11 mouse cellular contexts compared by ENCODE assay signal in genomic region chr19:10801070-10801469, GRCm38 (mm10). TPM values are rescaled to one million over a fixed set of nuclear protein-coding genes. Genes with fewer than 3 reads are reported as not detected.
A peak's percentile ranks its signal among the peaks of the same experiment; 100 is the strongest.
DNase-seq lines count a peak whose midpoint lies in the region; ATAC-seq and TF ChIP-seq lines count a peak whose summit lies in the region.
"Had no signal": no experiment of that assay in that cellular context is flagged by ENCODE, and none has a peak within 500 bp of the region (broad histone marks: within the 10 kb centered on the region; RNA-seq: fewer than 3 reads in every experiment).

No protein-coding gene starts in this region.

- H3K36me3 ChIP-seq in hindbrain, postnatal 0 days (ENCODE audit: insufficient read depth, low read length) = no peaks in the 10 kb centered on the region
- no peaks in the 10 kb centered on the region for H3K36me3 ChIP-seq in hindbrain, embryonic 11.5 days (ENCODE audit: control insufficient read depth, insufficient read depth, low read length)
- H3K36me3 ChIP-seq in forebrain, postnatal 0 days (ENCODE audit: insufficient read depth) = no peaks in the 10 kb centered on the region
- H3K36me3 ChIP-seq: embryonic facial prominence, embryonic 15.5 days; midbrain, embryonic 12.5 days had no signal

- DNase-seq in hindbrain, postnatal 0 days (ENCODE audit: low spot score) = peak; percentile 66
- no peak for DNase-seq in hindbrain, embryonic 11.5 days (ENCODE audit: low spot score)
- peak; percentile 83 for DNase-seq in forebrain, postnatal 0 days
- peak; percentile 46 to 63 for DNase-seq in left cerebral cortex, adult 18-20 months (ENCODE audit: low spot score in 2 of 2)
- DNase-seq in right cerebral cortex, postnatal 25 days = peak; percentile 53
- DNase-seq in testis, postnatal 14 days (ENCODE audit: low spot score) = no peak
- no peak for DNase-seq in thymus, postnatal 25 days
- DNase-seq in liver = no peak

- ATAC-seq in hindbrain, postnatal 0 days = peak; percentile 79
- ATAC-seq in hindbrain, embryonic 11.5 days (ENCODE audit: low FRiP score) = no peak
- ATAC-seq in forebrain, postnatal 0 days = peak; percentile 96

- 25% methylated on average over 6 of the region's 6 CpGs for WGBS in hindbrain, postnatal 0 days
- 74% methylated on average over 6 of the region's 6 CpGs for WGBS in hindbrain, embryonic 11.5 days
- 32% methylated on average over 6 of the region's 6 CpGs for WGBS in forebrain, postnatal 0 days

- H3K9me3 ChIP-seq in hindbrain, postnatal 0 days (ENCODE audit: low read length) = no peaks in the 10 kb centered on the region
- H3K9me3 ChIP-seq in hindbrain, embryonic 11.5 days (ENCODE audit: control insufficient read depth, low read length) = no peaks in the 10 kb centered on the region
- no peaks in the 10 kb centered on the region for H3K9me3 ChIP-seq in forebrain, postnatal 0 days (ENCODE audit: low read length)
- H3K9me3 ChIP-seq: embryonic facial prominence, embryonic 15.5 days; midbrain, embryonic 12.5 days had no signal

- no peak for TF ChIP-seq CTCF in hindbrain, postnatal 0 days (IDR thresholded peaks at IDR 0.05; ENCODE audit: low read depth)
- no peak for TF ChIP-seq CTCF in forebrain, postnatal 0 days (IDR thresholded peaks at IDR 0.05; ENCODE audit: low read depth)

- no peak overlapping the region for H3K9ac ChIP-seq in hindbrain, postnatal 0 days (replicated peaks; ENCODE audit: low read length)
- no peak overlapping the region for H3K9ac ChIP-seq in hindbrain, embryonic 11.5 days (ENCODE audit: low read depth, low read length)
- peak overlapping the region; percentile 6; the same call in 1 of the 2 replicates for H3K9ac ChIP-seq in forebrain, postnatal 0 days
- H3K9ac ChIP-seq: embryonic facial prominence, embryonic 15.5 days; midbrain, embryonic 12.5 days had no signal

- no peaks in the 10 kb centered on the region for H3K4me1 ChIP-seq in hindbrain, postnatal 0 days (ENCODE audit: insufficient read depth, low read length)
- H3K4me1 ChIP-seq in hindbrain, embryonic 11.5 days (replicated peaks; ENCODE audit: control insufficient read depth, insufficient read depth, low read length) = no peaks in the 10 kb centered on the region
- peaks cover 7% of the 10 kb centered on the region; the same call in 1 of the 2 replicates for H3K4me1 ChIP-seq in forebrain, postnatal 0 days (ENCODE audit: insufficient read depth)
- H3K4me1 ChIP-seq: embryonic facial prominence, embryonic 15.5 days; midbrain, embryonic 12.5 days had no signal

- no peak overlapping the region for H3K27ac ChIP-seq in hindbrain, postnatal 0 days
- H3K27ac ChIP-seq in hindbrain, embryonic 11.5 days (ENCODE audit: low read depth, low read length) = no peak overlapping the region
- peak overlapping the region; percentile 83 for H3K27ac ChIP-seq in forebrain, postnatal 0 days (ENCODE audit: low read depth, low read length)
- H3K27ac ChIP-seq: embryonic facial prominence, embryonic 15.5 days; midbrain, embryonic 12.5 days had no signal

- no peak overlapping the region for H3K4me3 ChIP-seq in hindbrain, postnatal 0 days (ENCODE audit: low read length)
- H3K4me3 ChIP-seq in hindbrain, embryonic 11.5 days (ENCODE audit: low read depth, low read length) = no peak overlapping the region
- H3K4me3 ChIP-seq in forebrain, postnatal 0 days (ENCODE audit: low read depth, low read length) = no peak overlapping the region
- H3K4me3 ChIP-seq: embryonic facial prominence, embryonic 15.5 days; midbrain, embryonic 12.5 days had no signal

- H3K27me3 ChIP-seq in hindbrain, postnatal 0 days (ENCODE audit: insufficient read depth, low read length) = no peaks in the 10 kb centered on the region
- no peaks in the 10 kb centered on the region for H3K27me3 ChIP-seq in hindbrain, embryonic 11.5 days (ENCODE audit: control insufficient read depth, insufficient read depth, low read length)
- no peaks in the 10 kb centered on the region for H3K27me3 ChIP-seq in forebrain, postnatal 0 days (ENCODE audit: insufficient read depth, low read length)
- H3K27me3 ChIP-seq: embryonic facial prominence, embryonic 15.5 days; midbrain, embryonic 12.5 days had no signal

- no peak overlapping the region for H3K4me2 ChIP-seq in hindbrain, postnatal 0 days (ENCODE audit: low read depth, low read length)
- H3K4me2 ChIP-seq in hindbrain, embryonic 11.5 days (replicated peaks; ENCODE audit: low read depth, low read length) = no peak overlapping the region
- no peak overlapping the region for H3K4me2 ChIP-seq in forebrain, postnatal 0 days (ENCODE audit: low read depth)
- H3K4me2 ChIP-seq: embryonic facial prominence, embryonic 15.5 days; midbrain, embryonic 12.5 days had no signal

RNA-seq across cellular contexts. Expression of gene Cd6, which starts 28.8 kb away (rescaled TPM):
- total RNA-seq in hindbrain, postnatal 0 days (2014; rRNA removed) = not detected in 2 replicates
- 0.08 TPM in 1 of 2 replicates, not detected in the other for polyA plus RNA-seq in hindbrain, postnatal 0 days (2015; fragmentation: Nextera tagmentation; extraction: Ambion mirVana)
- not detected in 2 replicates for polyA plus RNA-seq in hindbrain, embryonic 11.5 days (2014; fragmentation: Nextera tagmentation; extraction: Ambion mirVana)
- total RNA-seq in forebrain, postnatal 0 days (2014; rRNA removed) = not detected in 2 replicates
- 0.05 TPM in 1 of 2 replicates, not detected in the other for polyA plus RNA-seq in forebrain, postnatal 0 days (2015; fragmentation: Nextera tagmentation; extraction: Ambion mirVana)
- total RNA-seq in left cerebral cortex, adult 18-20 months (2021) = 1 to 10 TPM; 1.9 to 2.4 TPM
- polyA plus RNA-seq: embryonic facial prominence, embryonic 15.5 days; heart, postnatal 0 days; midbrain, embryonic 12.5 days had no signal

RNA-seq across cellular contexts. Expression of gene Slc15a3, which starts 38.5 kb away (rescaled TPM):
- total RNA-seq in hindbrain, postnatal 0 days (2014; rRNA removed) = 1.5 and 1.9 TPM in 2 replicates
- 0.21 and 0.78 TPM in 2 replicates for polyA plus RNA-seq in hindbrain, postnatal 0 days (2015; fragmentation: Nextera tagmentation; extraction: Ambion mirVana)
- 0.13 and 0.37 TPM in 2 replicates for polyA plus RNA-seq in hindbrain, embryonic 11.5 days (2014; fragmentation: Nextera tagmentation; extraction: Ambion mirVana)
- 0.62 and 0.90 TPM in 2 replicates for total RNA-seq in forebrain, postnatal 0 days (2014; rRNA removed)
- 0.26 and 0.42 TPM in 2 replicates for polyA plus RNA-seq in forebrain, postnatal 0 days (2015; fragmentation: Nextera tagmentation; extraction: Ambion mirVana)
- total RNA-seq in left cerebral cortex, adult 18-20 months (2021) = 1 to 10 TPM; 1.2 to 1.4 TPM

Comparison
In these comparisons a context has a peak if more than half of its experiments do, and no peak if none do; other contexts are left out.
1. DNase-seq: peak in hindbrain, postnatal 0 days (single experiment), forebrain, postnatal 0 days (single experiment), left cerebral cortex, adult 18-20 months (2 of 2) and right cerebral cortex, postnatal 25 days (single experiment); none in hindbrain, embryonic 11.5 days (single experiment), testis, postnatal 14 days (single experiment), thymus, postnatal 25 days (single experiment) and liver (single experiment).